Mouse (Mus musculus): Measurements from ENCODE around the gene Sfi1. TPM values are rescaled to one million over a fixed set of nuclear protein-coding genes. Genes with fewer than 3 reads are reported as not detected.
"Not testable (repeated sequence)": the region's sequence is repeated elsewhere in the genome, so short reads cannot be mapped to it uniquely, and the experiment has no call there.

The Sfi1 gene
- polyA plus RNA-seq, 1 experiment from 2014 or later = 17.2 TPM

- 70% methylated on average over 2 of the region's 2 CpGs for WGBS
Observed at GRCm38 (mm10) chr11:3169042-3169441, 24.2 kb downstream of the Sfi1 start.

GRCm38 (mm10) chr11:3167571-3168001 lies 25.7 kb downstream of the Sfi1 start:
- not testable (repeated sequence) for H3K36me3 ChIP-seq; H3K4me2 ChIP-seq; H3K27ac ChIP-seq (replicated peaks); H3K4me3 ChIP-seq; H3K4me1 ChIP-seq (replicated peaks); H3K27me3 ChIP-seq; H3K9ac ChIP-seq
- 0 out of 2 replicates have a peak, but pooled peaks have one; percentile 7 for ATAC-seq (ENCODE audit: low FRiP score, low read depth)
- peaks cover 14% of the 10 kb centered on the region for H3K9me3 ChIP-seq
- 70% methylated on average over 4 of the region's 4 CpGs for WGBS

More at GRCm38 (mm10) chr11:3169042-3169441, 24.2 kb downstream of the Sfi1 start:
- H3K4me2 ChIP-seq; H3K9ac ChIP-seq; H3K36me3 ChIP-seq; H3K4me1 ChIP-seq (replicated peaks); H3K27ac ChIP-seq (replicated peaks); H3K4me3 ChIP-seq; H3K27me3 ChIP-seq: not testable (repeated sequence)
- ATAC-seq (ENCODE audit: low FRiP score, low read depth) = peak; percentile 35
- peaks cover 18% of the 10 kb centered on the region for H3K9me3 ChIP-seq

- not testable (repeated sequence) for H3K27ac ChIP-seq (replicated peaks); H3K27me3 ChIP-seq; H3K9ac ChIP-seq; H3K4me2 ChIP-seq; H3K4me1 ChIP-seq (replicated peaks); H3K36me3 ChIP-seq; H3K4me3 ChIP-seq
- peaks cover 19% of the 10 kb centered on the region for H3K9me3 ChIP-seq
- 93% methylated on average over 4 of the region's 4 CpGs for WGBS
- 0 out of 2 replicates have a peak, but pooled peaks have one; percentile 14 for ATAC-seq (ENCODE audit: low FRiP score, low read depth)
Observed at GRCm38 (mm10) chr11:3167129-3167528, 26.1 kb downstream of the Sfi1 start.

GRCm38 (mm10) chr11:3166321-3166720 lies 26.9 kb downstream of the Sfi1 start:
- peaks cover 15% of the 10 kb centered on the region for H3K9me3 ChIP-seq
- H3K27ac ChIP-seq (replicated peaks); H3K4me3 ChIP-seq; H3K9ac ChIP-seq; ATAC-seq (ENCODE audit: low FRiP score, low read depth); H3K4me2 ChIP-seq; H3K4me1 ChIP-seq (replicated peaks); H3K27me3 ChIP-seq; H3K36me3 ChIP-seq: not testable (repeated sequence)

- not testable (repeated sequence) for H3K27ac ChIP-seq (replicated peaks); H3K4me1 ChIP-seq (replicated peaks); H3K9ac ChIP-seq; H3K27me3 ChIP-seq; H3K36me3 ChIP-seq; H3K4me3 ChIP-seq; H3K4me2 ChIP-seq
- WGBS = 93% methylated on average over 3 of the region's 5 CpGs
- H3K9me3 ChIP-seq = peaks cover 16% of the 10 kb centered on the region
- peak; percentile 32; the same call in 1 of the 2 replicates for ATAC-seq (ENCODE audit: low FRiP score, low read depth)
Observed at GRCm38 (mm10) chr11:3165210-3165782, 28.0 kb downstream of the Sfi1 start.

DNA sequence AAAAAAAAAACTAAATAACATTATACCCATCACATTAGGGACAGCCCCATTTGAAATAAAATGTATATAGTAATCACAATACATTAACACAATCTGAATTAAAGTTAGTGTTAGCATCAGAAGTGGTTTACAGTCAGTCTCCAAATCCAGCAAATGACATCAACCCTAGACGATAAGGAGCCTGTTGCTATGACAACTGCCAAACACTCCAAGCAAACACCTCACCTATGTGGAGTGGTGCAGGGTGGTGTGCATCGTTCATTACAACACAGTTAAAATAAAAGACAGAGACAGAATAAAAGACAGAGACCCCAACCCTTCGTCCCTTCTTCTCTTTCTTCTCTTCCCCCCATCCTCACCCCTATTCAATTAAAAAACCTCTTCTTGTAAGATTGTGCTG lies 29.6 kb downstream of the Sfi1 start:
- not testable (repeated sequence) for H3K4me3 ChIP-seq; H3K4me2 ChIP-seq; H3K9ac ChIP-seq; H3K27me3 ChIP-seq; H3K36me3 ChIP-seq; H3K27ac ChIP-seq (replicated peaks); H3K4me1 ChIP-seq (replicated peaks); ATAC-seq (ENCODE audit: low FRiP score, low read depth)
- peaks cover 16% of the 10 kb centered on the region for H3K9me3 ChIP-seq
- 66% methylated on average over 3 of the region's 3 CpGs for WGBS

- H3K4me3 ChIP-seq; H3K4me2 ChIP-seq; H3K27me3 ChIP-seq; H3K9ac ChIP-seq; H3K4me1 ChIP-seq (replicated peaks); H3K36me3 ChIP-seq; H3K27ac ChIP-seq (replicated peaks); ATAC-seq (ENCODE audit: low FRiP score, low read depth): not testable (repeated sequence)
- H3K9me3 ChIP-seq = peaks cover 17% of the 10 kb centered on the region
- WGBS = 91% methylated on average over 2 of the region's 2 CpGs
Observed at GRCm38 (mm10) chr11:3163122-3163521, 30.1 kb downstream of the Sfi1 start.

- H3K27me3 ChIP-seq; H3K4me2 ChIP-seq; H3K9ac ChIP-seq; H3K4me1 ChIP-seq (replicated peaks); H3K36me3 ChIP-seq; H3K4me3 ChIP-seq; H3K27ac ChIP-seq (replicated peaks): not testable (repeated sequence)
- peaks cover 20% of the 10 kb centered on the region for H3K9me3 ChIP-seq
- WGBS = 67% methylated on average over 5 of the region's 5 CpGs
- peak; percentile 66 for ATAC-seq (ENCODE audit: low FRiP score, low read depth)
Observed at GRCm38 (mm10) chr11:3162236-3162897, 30.9 kb downstream of the Sfi1 start.

DNA sequence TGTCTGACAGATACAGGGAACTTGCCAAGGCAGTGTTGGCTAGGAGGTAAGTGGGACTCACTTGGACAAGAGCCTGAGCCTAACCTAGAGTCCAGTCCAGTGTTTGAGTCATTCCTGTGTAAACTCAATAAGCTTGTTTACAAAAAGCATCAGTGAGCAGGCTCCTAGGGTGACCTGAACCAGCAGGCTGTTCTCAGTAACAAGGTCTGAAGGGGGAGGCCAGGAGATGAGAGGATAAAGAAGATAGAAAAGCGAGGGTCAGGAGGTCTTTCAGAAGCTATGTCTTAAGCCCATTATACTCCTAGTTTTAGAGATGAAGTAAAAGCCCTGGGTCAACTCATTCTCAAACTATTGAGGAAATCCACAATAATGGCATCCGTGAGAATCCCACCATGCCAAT lies 31.9 kb downstream of the Sfi1 start:
- not testable (repeated sequence) for H3K27me3 ChIP-seq; H3K27ac ChIP-seq (replicated peaks); H3K4me3 ChIP-seq; H3K4me1 ChIP-seq (replicated peaks); H3K9ac ChIP-seq; H3K4me2 ChIP-seq; ATAC-seq (ENCODE audit: low FRiP score, low read depth); H3K36me3 ChIP-seq
- WGBS = 63% methylated on average over 1 of the region's 2 CpGs
- peaks cover 20% of the 10 kb centered on the region for H3K9me3 ChIP-seq

- H3K4me2 ChIP-seq; H3K9ac ChIP-seq; H3K27ac ChIP-seq (replicated peaks); H3K4me3 ChIP-seq; ATAC-seq (ENCODE audit: low FRiP score, low read depth); H3K36me3 ChIP-seq; H3K4me1 ChIP-seq (replicated peaks); H3K27me3 ChIP-seq: not testable (repeated sequence)
- 96% methylated on average over 4 of the region's 4 CpGs for WGBS
- peaks cover 20% of the 10 kb centered on the region for H3K9me3 ChIP-seq
Observed at GRCm38 (mm10) chr11:3158800-3159199, 34.5 kb downstream of the Sfi1 start.

- not testable (repeated sequence) for H3K36me3 ChIP-seq; H3K27ac ChIP-seq (replicated peaks); H3K9ac ChIP-seq; H3K27me3 ChIP-seq; H3K4me2 ChIP-seq; ATAC-seq (ENCODE audit: low FRiP score, low read depth); H3K4me3 ChIP-seq; H3K4me1 ChIP-seq (replicated peaks)
- 99% methylated on average over 6 of the region's 6 CpGs for WGBS
- peaks cover 21% of the 10 kb centered on the region for H3K9me3 ChIP-seq
Observed at GRCm38 (mm10) chr11:3157996-3158395, 35.3 kb downstream of the Sfi1 start.

GRCm38 (mm10) chr11:3156991-3157390 lies 36.3 kb downstream of the Sfi1 start:
- not testable (repeated sequence) for H3K27ac ChIP-seq (replicated peaks); H3K9ac ChIP-seq; H3K4me2 ChIP-seq; H3K4me1 ChIP-seq (replicated peaks); H3K27me3 ChIP-seq; H3K4me3 ChIP-seq; ATAC-seq (ENCODE audit: low FRiP score, low read depth); H3K36me3 ChIP-seq
- WGBS = 84% methylated on average over 2 of the region's 3 CpGs
- peaks cover 14% of the 10 kb centered on the region for H3K9me3 ChIP-seq
